Mouse (Mus musculus) myocyte (in vitro differentiated cells): Measurements from ENCODE around the gene Efcab11.

Experiments
- CEBPB ChIP-seq: IDR thresholded peaks from 2 replicates; pipeline ENCODE4 v1.6.1; 2011; ENCODE audit warnings: mild to moderate bottlenecking, moderate library complexity; ENCODE audit not compliant: poor library complexity, insufficient read depth, severe bottlenecking
- E2F4 ChIP-seq: IDR thresholded peaks from one replicate; pipeline ENCODE4 v1.6.1; 2011; ENCODE audit warnings: mild to moderate bottlenecking, control low read depth, moderate library complexity; ENCODE audit not compliant: insufficient read depth
- MAX ChIP-seq: IDR thresholded peaks from one replicate; pipeline ENCODE4 v1.6.1; 2011; ENCODE audit warnings: low read depth, mild to moderate bottlenecking, control low read depth
- MYOD1 ChIP-seq, 3 experiments: IDR thresholded peaks; one replicate each; pipeline ENCODE4 v1.6.1; 2011; ENCODE audit warnings: control low read depth in 2 of 3, low read depth in 2 of 3, mild to moderate bottlenecking in 2 of 3, moderate library complexity in 1 of 3; ENCODE audit not compliant: insufficient read length in 2 of 3, control insufficient read depth in 1 of 3
- MYOG ChIP-seq, 3 experiments: IDR thresholded peaks; one replicate each; pipeline ENCODE4 v1.6.1; 2011; ENCODE audit warnings: control low read depth in 2 of 3, low read depth in 2 of 3, mild to moderate bottlenecking in 2 of 3; ENCODE audit not compliant: insufficient read length in 2 of 3, control insufficient read depth in 1 of 3, insufficient read depth in 1 of 3
- POLR2A ChIP-seq: IDR thresholded peaks from one replicate; pipeline ENCODE4 v1.6.1; 2011; ENCODE audit warnings: low read depth, mild to moderate bottlenecking, control low read depth, moderate library complexity; ENCODE audit not compliant: insufficient read length
- POLR2AphosphoS2 ChIP-seq: IDR thresholded peaks from one replicate; pipeline ENCODE4 v1.6.1; 2011; ENCODE audit warnings: low read depth, control low read depth; ENCODE audit not compliant: insufficient read length
- REST ChIP-seq: IDR thresholded peaks from one replicate; pipeline ENCODE4 v1.6.1; 2011; ENCODE audit warnings: mild to moderate bottlenecking, control low read depth, moderate library complexity; ENCODE audit not compliant: insufficient read depth, insufficient read length
- SRF ChIP-seq: IDR thresholded peaks from one replicate; pipeline ENCODE4 v1.6.1; 2011; ENCODE audit warnings: low read depth; ENCODE audit not compliant: control insufficient read depth, insufficient read length
- TCF12 ChIP-seq: IDR thresholded peaks from one replicate; pipeline ENCODE4 v1.6.1; 2011; ENCODE audit warnings: mild to moderate bottlenecking, control low read depth; ENCODE audit not compliant: poor library complexity, insufficient read depth, severe bottlenecking
- TCF3 ChIP-seq: IDR thresholded peaks from one replicate; pipeline ENCODE4 v1.6.1; 2011; ENCODE audit warnings: low read depth, control low read depth; ENCODE audit not compliant: insufficient read length
- USF1 ChIP-seq: IDR thresholded peaks from one replicate; pipeline ENCODE4 v1.6.1; 2011; ENCODE audit warnings: low read depth, mild to moderate bottlenecking, control low read depth, moderate library complexity

- no peak for TF ChIP-seq POLR2A
- TF ChIP-seq MYOG (IDR thresholded peaks at IDR 0.05; ENCODE audit: control insufficient read depth in 1 of 3, insufficient read depth in 1 of 3, insufficient read length in 2 of 3, low read depth in 2 of 3), result no peak
- TF ChIP-seq MAX, result no peak
- no peak for TF ChIP-seq MYOD1 (IDR thresholded peaks at IDR 0.05; ENCODE audit: control insufficient read depth in 1 of 3, insufficient read length in 2 of 3, low read depth in 2 of 3)
- TF ChIP-seq REST, result no peak
- no peak for TF ChIP-seq TCF12
- no peak for TF ChIP-seq USF1
- TF ChIP-seq E2F4, result no peak
- TF ChIP-seq POLR2AphosphoS2, result no peak
- TF ChIP-seq SRF, result no peak
- no peak for TF ChIP-seq CEBPB
- no peak for TF ChIP-seq TCF3
These were observed 18.0 kb upstream of the Efcab11 start for GRCm38 (mm10) chr12:99901973-99902866.
